Mouse (Mus musculus): ENCODE measurements around the gene Chmp4b.

Gene Chmp4b

DNA sequence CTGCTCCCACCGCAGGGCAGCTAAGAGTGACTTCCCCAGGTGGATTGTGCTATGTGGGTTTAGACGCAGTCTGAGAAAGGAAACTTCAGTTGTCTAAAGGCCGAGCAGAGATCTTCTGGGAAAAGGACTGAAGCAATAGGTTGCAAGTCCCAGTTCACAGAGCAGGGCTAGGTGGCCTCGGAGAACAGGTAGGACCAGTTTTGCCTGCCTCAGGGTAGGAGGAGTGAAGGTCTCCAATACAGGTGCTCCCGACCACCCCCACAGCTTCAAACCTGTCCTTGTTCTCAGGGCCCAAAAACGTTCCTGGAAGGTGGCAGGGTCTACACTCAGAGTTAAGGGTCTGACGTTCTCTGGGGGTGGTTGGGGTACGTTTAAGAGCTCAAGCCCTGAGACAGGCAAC is at the start of gene Chmp4b:
TSS of gene Chmp4b (plus strand) at position 343 of the 400 bp plus-strand sequence.
- DNase-seq (ENCODE audit: low read depth), result no peak

DNA sequence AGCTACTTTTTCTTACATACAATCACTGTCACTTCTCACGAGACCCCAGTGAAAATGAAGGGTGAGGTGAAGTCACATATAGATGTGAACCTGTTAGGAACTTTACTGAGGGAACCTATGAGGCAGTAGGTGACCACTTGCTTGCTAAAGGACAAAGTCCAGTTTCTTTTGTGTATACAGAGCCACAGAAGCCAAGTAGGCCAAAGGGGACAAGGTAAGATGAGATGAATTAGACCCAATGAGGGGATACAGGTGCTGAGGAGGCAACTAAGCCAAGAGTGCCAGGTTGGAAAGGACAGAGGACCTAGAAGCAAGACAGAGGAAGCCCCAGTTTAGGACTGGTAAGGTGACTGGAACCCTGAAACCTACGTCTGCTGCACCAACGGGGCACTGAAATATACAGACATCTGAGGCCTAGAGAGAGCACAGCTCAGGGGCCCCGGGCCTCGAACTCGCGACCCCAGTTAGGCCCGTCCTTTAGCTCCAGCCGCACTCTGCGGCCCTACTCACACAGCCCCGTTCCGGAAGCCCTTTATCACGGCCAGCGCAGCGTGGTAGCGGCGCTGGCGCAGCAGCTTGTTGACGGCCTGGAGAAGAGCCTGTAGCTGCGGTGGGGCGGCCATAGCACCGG is 48.4 kb upstream of the Chmp4b start:
- DNase-seq (ENCODE audit: low read depth), result no peak

GRCm38 (mm10) chr2:154603638-154604153 is 47.8 kb upstream of the Chmp4b start, which contains the start of gene Pxmp4:
Gene Pxmp4 (minus strand): TSS chr2:154603708.
- peak; percentile 100 for DNase-seq (ENCODE audit: low read depth)

GRCm38 (mm10) chr2:154604156-154604555 is 47.3 kb upstream of the Chmp4b start:
- DNase-seq (ENCODE audit: low read depth), result no peak

- no peak for DNase-seq (ENCODE audit: low read depth)
Measured at GRCm38 (mm10) chr2:154606965-154607364, 44.5 kb upstream of the Chmp4b start.

DNA sequence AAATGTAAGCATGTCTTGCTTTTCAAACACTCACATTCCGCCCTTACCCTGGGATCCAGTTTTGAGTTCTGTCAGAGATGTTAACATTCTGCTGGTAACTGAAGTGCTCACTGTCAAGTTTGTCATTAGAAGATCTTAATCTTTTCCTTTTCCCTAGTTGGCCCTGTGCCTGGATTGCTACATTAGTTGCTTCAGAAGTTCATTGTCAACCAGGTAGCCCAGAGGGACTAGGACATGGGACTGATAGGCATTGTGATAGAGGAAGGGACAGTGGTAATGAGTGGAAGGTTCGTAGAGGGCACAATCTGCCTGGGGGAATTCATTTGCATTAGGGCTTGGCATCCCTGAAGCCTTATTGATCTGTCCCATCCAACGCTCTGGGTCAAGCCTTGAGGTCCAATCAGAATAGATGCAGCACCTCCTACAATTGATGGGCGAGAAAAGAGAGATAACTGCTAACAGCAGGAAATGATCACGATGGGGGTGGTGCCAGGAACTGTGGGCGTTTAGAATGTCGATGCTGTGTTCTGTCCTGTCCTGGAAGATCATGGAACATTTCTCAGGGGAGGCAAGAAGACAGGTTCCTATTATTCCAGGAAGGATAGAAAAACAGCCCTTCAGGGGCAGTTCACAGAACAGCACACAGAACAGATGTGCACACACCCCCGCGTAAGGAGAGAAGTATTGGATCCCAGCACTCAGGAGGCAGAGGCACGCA is 42.3 kb upstream of the Chmp4b start:
- peak; percentile 24 for DNase-seq (ENCODE audit: low read depth)

DNA sequence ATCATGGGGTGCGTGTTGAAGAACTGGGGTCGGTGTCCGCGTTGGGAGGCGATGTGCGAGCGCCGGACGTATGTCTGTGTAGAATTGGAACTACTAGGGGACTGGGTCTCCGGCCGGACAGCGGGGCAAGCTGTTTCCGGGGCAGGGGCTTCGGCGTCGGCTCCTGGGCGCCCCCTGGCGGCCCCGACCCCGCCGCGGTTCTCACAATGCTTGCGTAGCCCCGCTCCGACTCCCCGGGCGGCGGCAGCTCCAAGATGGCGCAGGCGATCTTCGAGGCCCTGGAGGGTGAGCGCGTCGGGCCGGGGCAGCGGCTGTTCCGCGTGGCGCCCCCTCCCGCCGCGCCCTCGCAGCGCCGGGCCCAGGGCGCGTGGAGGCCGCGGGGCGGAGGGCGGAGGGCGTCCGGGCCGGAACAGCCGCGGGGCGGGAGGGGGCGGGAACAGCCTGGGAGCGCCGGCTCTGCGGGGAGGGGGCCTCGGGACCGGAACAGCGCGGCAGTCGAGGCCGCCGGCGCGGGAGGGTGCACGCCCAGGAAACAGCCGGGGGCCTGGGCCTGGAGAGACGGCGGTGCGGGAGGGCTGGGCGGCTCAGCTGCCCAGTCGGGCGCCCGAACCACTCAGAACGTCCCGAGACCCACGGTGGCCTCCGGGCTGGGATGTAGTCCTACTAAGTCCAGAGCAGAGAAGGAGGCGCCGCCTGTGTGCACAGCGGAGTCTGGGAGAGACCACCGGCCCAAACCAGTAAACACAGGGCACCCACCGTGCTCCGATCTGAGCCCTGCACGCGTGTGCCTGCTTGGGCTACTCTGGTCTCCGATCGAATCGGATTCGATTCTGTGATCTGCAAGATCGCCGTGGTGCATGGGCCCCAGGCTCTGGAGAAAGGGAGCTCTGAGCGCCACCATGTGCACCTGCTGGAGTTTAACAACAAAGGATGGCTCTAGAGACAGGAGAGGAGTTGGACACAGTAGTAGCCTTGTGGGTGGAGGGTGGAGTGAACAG is 38.1 kb upstream of the Chmp4b start, which contains the start of the genes Zfp341 and 4930519P11Rik:
TSS of gene Zfp341 (plus strand) at position 180 of the 998 bp plus-strand sequence.
TSS of gene 4930519P11Rik (minus strand) at position 320 of the 998 bp plus-strand sequence.
- peak; percentile 92 for DNase-seq (ENCODE audit: low read depth)

GRCm38 (mm10) chr2:154614841-154615576 is 36.5 kb upstream of the Chmp4b start:
- DNase-seq (ENCODE audit: low read depth), result peak; percentile 47

DNA sequence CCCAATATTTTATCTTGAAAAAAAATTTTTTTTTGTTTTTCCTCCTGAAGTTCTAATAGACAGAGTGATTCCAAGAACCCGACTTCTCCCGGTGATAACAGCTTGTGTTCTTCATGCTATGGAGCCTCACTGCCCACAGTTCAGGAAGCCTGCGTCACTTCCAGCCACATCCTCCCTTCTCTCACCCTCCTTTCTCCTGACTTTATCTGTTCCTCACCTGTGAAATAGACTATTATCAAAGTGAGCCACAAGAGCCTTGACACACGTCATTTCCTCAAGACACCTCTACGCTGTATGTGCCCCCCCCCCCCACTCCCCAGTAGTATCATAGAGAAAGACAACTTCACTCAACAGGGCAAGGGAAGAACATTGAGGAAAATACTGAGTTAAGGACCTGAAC is 35.8 kb upstream of the Chmp4b start:
- DNase-seq (ENCODE audit: low read depth), result peak; percentile 96

GRCm38 (mm10) chr2:154617061-154617460 is 34.4 kb upstream of the Chmp4b start:
- DNase-seq (ENCODE audit: low read depth), result no peak

- DNase-seq (ENCODE audit: low read depth), result no peak
Measured at GRCm38 (mm10) chr2:154621684-154622083, 29.8 kb upstream of the Chmp4b start.

DNA sequence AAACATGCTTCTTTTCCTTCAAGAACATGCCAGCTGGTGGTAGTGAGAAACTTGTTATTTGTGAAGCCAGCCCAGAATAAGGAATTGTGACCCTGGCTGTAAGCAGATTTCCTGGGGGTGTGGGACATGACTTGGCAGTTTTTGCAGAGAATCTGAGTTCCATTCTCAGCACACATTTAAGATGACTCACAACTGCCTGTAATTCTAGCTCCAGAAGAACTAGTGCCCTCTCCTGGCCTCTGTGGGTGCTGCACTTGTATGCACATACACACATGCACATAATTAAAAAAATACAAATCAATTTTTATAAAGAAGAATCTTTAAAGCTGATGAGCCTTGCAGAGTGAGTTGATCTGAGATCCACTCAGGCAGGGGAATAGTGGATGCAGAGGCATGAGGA is 27.4 kb upstream of the Chmp4b start:
- DNase-seq (ENCODE audit: low read depth), result peak; percentile 54

- no peak for DNase-seq (ENCODE audit: low read depth)
Measured at GRCm38 (mm10) chr2:154630531-154630930, 21.0 kb upstream of the Chmp4b start.

DNA sequence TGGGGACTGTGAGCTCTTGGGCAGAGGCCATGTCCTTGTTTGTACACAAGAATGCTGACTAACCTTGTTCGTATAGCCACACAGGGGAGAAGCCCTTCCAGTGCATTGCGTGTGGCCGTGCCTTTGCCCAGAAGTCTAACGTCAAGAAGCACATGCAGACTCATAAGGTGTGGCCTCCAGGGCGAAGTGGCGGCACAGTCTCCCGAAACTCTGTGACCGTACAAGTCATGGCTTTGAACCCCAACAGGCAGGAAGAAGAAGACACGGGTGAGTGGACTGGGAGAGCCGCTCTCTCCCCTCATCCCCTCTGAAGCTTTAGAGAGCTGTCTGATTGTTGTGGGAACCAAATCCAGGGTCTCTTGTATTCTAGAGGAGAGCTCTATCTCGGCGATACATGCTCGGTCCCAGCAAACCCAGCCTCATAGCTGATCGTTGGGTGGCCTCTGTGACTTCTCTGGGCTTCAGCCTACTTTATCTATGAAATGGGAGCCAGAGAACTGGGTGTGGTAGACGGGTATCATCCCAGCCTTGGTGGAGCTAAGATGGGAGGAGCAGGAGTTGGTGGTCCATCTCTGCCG is 19.2 kb upstream of the Chmp4b start:
- DNase-seq (ENCODE audit: low read depth), result no peak

DNA sequence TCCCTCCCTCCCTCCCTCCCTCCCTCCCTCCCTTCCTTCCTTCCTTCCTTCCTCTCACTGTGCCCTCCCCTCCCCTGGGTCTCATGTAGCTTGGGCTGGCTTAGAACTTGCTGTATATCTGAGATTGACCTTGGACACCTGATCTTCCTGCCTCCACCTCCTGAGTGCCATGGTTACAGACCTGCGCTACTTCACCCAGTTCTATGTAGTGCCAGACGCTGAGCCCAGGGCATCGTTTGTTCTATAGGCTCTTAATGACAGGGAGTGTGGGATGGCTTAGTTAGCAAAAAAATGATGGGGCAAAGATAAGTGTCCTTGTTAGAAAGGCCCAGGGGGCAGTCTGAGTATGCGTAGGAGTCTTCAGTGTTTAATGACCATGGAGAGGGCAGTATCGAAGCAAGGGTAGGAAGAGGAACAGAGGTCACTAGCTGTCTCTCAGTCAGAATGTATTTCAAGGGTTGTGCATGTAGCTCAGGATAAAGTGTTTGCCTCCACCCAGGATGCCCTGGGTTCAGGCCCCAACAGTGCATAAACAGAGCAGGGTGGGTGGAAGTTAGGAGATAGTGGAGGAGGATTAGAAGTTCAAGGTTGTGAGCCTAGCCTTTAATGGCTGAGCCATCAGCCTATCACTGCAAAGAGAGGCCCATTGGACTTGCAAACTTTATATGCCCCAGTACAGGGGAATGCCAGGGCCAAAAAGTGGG is 18.3 kb upstream of the Chmp4b start:
- no peak for DNase-seq (ENCODE audit: low read depth)

DNA sequence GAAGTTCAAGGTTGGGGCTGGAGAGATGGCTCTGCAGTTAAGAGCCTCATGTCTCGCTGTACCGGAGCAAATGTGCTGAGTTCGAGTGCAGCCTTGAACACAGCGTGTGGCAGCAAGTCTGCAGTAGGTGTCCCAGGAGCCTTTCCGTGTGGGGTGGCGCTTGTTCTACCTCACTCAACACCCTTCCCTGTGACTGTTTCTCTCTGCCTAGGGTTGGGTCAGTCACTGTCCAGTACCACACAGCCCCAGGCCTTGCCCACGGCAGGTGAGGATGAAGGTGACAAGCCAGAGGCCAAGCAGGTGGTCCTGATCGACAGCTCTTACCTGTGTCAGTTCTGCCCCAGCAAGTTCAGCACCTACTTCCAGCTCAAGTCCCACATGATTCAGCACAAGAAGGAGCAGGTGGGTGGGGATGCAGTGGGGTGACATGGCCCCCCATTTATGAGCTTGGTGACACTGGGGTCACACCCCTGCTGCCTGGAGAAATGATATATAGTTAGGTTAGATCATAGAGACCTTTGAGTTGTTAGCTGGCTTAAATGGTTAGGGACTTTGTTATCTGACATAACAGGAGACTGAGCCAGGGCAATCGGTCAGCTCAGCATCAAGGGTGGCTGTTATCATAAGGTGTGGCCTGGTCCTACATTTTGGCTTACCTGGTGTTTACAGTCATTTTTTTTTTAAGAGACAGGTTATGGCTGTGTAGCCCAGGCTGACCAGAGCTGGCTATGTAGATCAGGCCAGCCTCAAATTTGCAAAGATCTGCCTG is 17.4 kb upstream of the Chmp4b start:
- DNase-seq (ENCODE audit: low read depth), result no peak

DNA sequence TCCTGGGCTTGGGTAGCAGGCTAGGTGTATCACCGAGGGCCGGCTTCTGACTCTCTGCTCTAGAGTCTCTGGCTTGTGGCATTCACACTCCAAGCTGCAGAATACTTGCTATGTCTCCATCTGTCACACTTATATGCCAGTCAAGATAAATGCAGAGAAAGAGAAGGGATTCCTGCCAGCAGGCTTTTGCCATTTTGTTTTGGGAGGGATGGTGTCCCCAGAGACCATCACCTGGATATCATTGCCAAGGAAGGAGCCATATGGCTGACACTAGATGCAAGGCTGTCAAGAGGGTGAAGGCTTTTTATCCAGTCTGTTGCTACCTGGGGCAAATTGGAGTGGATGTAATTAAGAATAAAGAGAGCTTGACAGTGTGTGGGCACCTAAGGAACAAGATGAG is 15.7 kb upstream of the Chmp4b start:
- DNase-seq (ENCODE audit: low read depth), result no peak

DNA sequence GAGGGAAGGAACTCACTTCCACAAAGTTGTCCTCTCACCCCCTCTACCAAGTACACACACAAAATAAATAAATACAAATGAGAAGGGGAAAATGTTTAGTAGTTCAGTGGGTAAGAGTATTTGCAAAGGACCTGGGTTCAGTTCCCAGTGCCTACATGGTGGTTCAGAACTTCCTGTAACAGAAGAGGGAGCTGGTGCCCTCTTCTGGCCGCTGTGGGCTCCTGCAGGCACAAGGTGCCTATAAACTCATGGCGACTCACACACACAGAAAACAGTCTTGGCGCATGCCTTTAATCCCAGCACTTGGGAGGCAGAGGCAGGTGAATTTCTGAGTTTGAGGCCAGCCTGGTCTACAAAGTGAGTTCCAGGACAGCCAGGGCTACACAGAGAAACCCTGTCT is 13.0 kb upstream of the Chmp4b start:
- DNase-seq (ENCODE audit: low read depth), result peak; percentile 17

DNA sequence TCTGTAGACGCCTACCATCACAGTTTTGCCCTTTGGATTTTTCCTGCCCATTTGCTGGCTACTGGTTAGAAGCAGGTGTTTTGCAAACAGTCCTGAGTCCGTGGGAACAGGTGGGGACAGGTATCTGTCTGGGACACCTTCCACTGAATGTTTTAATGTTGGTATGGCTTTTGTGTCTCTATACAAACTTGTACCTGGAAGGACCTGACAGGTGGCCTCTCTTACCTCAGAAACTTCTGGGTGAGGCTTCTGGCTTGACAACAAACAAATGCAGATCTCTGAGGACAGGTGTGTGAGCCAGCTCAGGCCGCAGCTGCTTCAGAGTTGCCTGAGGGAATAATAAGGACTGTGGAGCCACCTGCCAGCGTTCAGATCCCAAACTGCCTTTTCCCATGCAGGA is 12.4 kb upstream of the Chmp4b start:
- no peak for DNase-seq (ENCODE audit: low read depth)

DNA sequence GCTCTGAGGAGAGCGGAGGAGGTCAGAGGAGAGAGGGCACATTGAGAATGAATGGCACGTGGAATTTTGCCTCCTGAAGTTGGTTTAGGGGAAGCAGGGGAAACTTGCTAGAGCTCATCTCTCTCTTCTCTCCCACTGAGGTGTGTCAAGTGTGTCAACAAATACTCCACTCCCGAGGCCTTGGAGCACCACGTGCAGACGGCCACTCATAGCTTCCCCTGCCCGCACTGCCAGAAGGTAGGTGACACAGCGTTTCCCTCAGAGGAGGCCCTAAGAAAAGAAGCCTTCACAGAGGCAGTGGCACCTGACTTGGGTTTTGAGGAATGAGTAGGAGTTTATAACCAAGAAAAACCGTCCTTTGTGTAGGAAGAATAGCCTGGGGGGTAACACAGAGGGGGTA is 10.3 kb upstream of the Chmp4b start:
- no peak for DNase-seq (ENCODE audit: low read depth)
